Mouse (Mus musculus) CD4-positive helper T cell, adult 2 months (primary cell): Measurements from ENCODE around the gene Nhej1.

Experiments
- DNase-seq: peaks from one replicate; pipeline ENCODE4 v3.0.0-alpha.2; 2012; ENCODE audit warnings: low read depth, missing footprints, low spot score

Nhej1 gene

GRCm38 (mm10) chr1:75124346-75125321 lies at the start of gene Nhej1:
Gene Nhej1, minus strand, starts transcription at chr1:75125200.
- peak; percentile 98 for DNase-seq

- DNase-seq: peak; percentile 97
Measured at GRCm38 (mm10) chr1:75168472-75169464, 43.8 kb upstream of the Nhej1 start, which contains the start of gene Zfand2b. Gene Zfand2b, plus strand, starts transcription at chr1:75168646.

GRCm38 (mm10) chr1:75168093-75168471 lies 43.1 kb upstream of the Nhej1 start:
- no peak for DNase-seq

GRCm38 (mm10) chr1:75160256-75160617 lies 35.2 kb upstream of the Nhej1 start:
- DNase-seq: no peak

GRCm38 (mm10) chr1:75159540-75160255 lies 34.7 kb upstream of the Nhej1 start:
- DNase-seq: no peak

GRCm38 (mm10) chr1:75158990-75159389 lies 34.0 kb upstream of the Nhej1 start:
- no peak for DNase-seq

- no peak for DNase-seq
Measured at GRCm38 (mm10) chr1:75155837-75156236, 30.8 kb upstream of the Nhej1 start.

GRCm38 (mm10) chr1:75148727-75149126 lies 23.7 kb upstream of the Nhej1 start:
- DNase-seq: no peak

GRCm38 (mm10) chr1:75147411-75148135 lies 22.6 kb upstream of the Nhej1 start:
- no peak for DNase-seq

- DNase-seq: no peak
Measured at GRCm38 (mm10) chr1:75145589-75145988, 20.6 kb upstream of the Nhej1 start.

- peak; percentile 97 for DNase-seq
Measured at GRCm38 (mm10) chr1:75142301-75143261, 17.6 kb upstream of the Nhej1 start, which contains the start of the genes Cnppd1 and Retreg2. Gene Cnppd1, minus strand, starts transcription at chr1:75142711. Gene Retreg2, plus strand, starts transcription at chr1:75142778.

GRCm38 (mm10) chr1:75141486-75142190 lies 16.6 kb upstream of the Nhej1 start:
- peak; percentile 86 for DNase-seq

GRCm38 (mm10) chr1:75140601-75141190 lies 15.7 kb upstream of the Nhej1 start:
- peak; percentile 49 for DNase-seq

GRCm38 (mm10) chr1:75138448-75138847 lies 13.4 kb upstream of the Nhej1 start:
- DNase-seq: no peak

GRCm38 (mm10) chr1:75136730-75137129 lies 11.7 kb upstream of the Nhej1 start:
- no peak for DNase-seq

- no peak for DNase-seq
Measured at GRCm38 (mm10) chr1:75136293-75136692, 11.3 kb upstream of the Nhej1 start.

GRCm38 (mm10) chr1:75133421-75134207 lies 8.6 kb upstream of the Nhej1 start, which contains the start of gene Slc23a3:
Gene Slc23a3, minus strand, starts transcription at chr1:75133890.
- DNase-seq: no peak
